Mouse (Mus musculus) neural tube, embryonic 11.5 days (tissue): ENCODE measurements around the gene RPS10-NUDT3. TPM values are rescaled to one million over a fixed set of nuclear protein-coding genes. Genes with fewer than 3 reads are reported as not detected.
"Not testable (repeated sequence)": the region's sequence is repeated elsewhere in the genome, so short reads cannot be mapped to it uniquely, and the experiment has no call there.

Experiments used
- ATAC-seq: fragments of 200-750 bp; cut with Nextera tagmentation; 2 replicates; pipeline ENCODE4 v1.8.0; 2017; ENCODE audit warnings: moderate number of reproducible peaks, mild to moderate bottlenecking, moderate TSS enrichment, moderate library complexity; ENCODE audit not compliant: insufficient read depth, low FRiP score, low TSS enrichment
- DNase-seq: peaks from one replicate; pipeline ENCODE4 v3.0.0-alpha.2; 2015; ENCODE audit warnings: low spot score
- H3K27ac ChIP-seq: fragments of 300-500 bp; sonication (generic); 2 replicates; pipeline ENCODE4 v1.5.1; 2014; ENCODE audit warnings: low read depth, mild to moderate bottlenecking, low read length
- H3K27me3 ChIP-seq: fragments of 300-500 bp; sonication (generic); 2 replicates; pipeline ENCODE4 v1.6.1; 2014; ENCODE audit warnings: mild to moderate bottlenecking, low read length, mixed read lengths; ENCODE audit not compliant: control insufficient read depth, insufficient read depth
- H3K36me3 ChIP-seq: fragments of 300-500 bp; sonication (generic); 2 replicates; pipeline ENCODE4 v1.6.1; 2014; ENCODE audit warnings: mild to moderate bottlenecking, low read length, moderate library complexity, mixed read lengths; ENCODE audit not compliant: control insufficient read depth, insufficient read depth
- H3K4me1 ChIP-seq: fragments of 300-500 bp; sonication (generic); 2 replicates; pipeline ENCODE4 v1.6.1; 2014; ENCODE audit warnings: low read length, mixed read lengths; ENCODE audit not compliant: control insufficient read depth, insufficient read depth
- H3K4me2 ChIP-seq: fragments of 300-500 bp; sonication (generic); 2 replicates; pipeline ENCODE4 v1.6.1; 2014; ENCODE audit warnings: low read depth, mild to moderate bottlenecking, moderate library complexity
- H3K4me3 ChIP-seq: fragments of 300-500 bp; sonication (generic); 2 replicates; pipeline ENCODE4 v1.5.1; 2014; ENCODE audit warnings: low read depth, low read length
- H3K9ac ChIP-seq: fragments of 300-500 bp; sonication (generic); 2 replicates; pipeline ENCODE4 v1.6.1; 2014; ENCODE audit warnings: mild to moderate bottlenecking, low read length
- H3K9me3 ChIP-seq: fragments of 300-500 bp; sonication (generic); 2 replicates; pipeline ENCODE4 v1.6.1; 2016; ENCODE audit warnings: low read length; ENCODE audit not compliant: control insufficient read depth
- WGBS: fragments of 180-500 bp; shearing (Covaris S2); extraction: QIAGEN DNeasy Blood & Tissue Kit; methylation state at CpG from one replicate; pipeline ENCODE4 v1.1.7; 2014; 5-methylcytosine and 5-hydroxymethylcytosine counted together
- polyA plus RNA-seq: library from polyadenylated mRNA; unstranded; fragments of >200 nt; fragmentation: Nextera tagmentation; extraction: Ambion mirVana; gene quantifications from 2 replicates; pipeline ENCODE4 v1.2.1, GENCODE M21; 2014

The RPS10-NUDT3 gene
- polyA plus RNA-seq, 1 experiment from 2014 or later = not detected

DNA sequence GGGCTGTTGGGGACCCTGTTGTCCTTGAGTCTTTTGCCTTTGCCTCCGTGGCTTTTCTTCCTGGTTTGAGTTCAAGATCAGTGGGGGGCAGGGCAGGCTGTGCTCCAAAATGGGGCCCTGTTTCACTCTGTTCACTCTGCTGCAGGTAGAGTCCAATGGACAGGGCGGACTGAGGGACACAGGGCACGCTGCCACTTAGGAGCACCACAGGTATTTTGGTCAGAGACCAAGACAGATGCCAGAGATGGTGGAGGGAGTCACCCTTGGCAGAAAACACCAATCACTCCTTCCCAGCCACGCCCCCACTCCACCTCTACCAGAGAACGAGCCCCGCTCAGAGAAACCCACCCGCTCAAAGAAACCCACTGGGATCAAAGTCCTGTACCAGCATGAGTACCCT, 10.8 kb upstream of the RPS10-NUDT3 start:
- Histone ChIP-seq H3K27ac (no peak overlapping the region), H3K4me2 (no peak overlapping the region)
- DNase-seq = no peak

GRCm38 (mm10) chr17:27644572-27644971, 9.6 kb upstream of the RPS10-NUDT3 start:
- H3K4me2 ChIP-seq = no peak overlapping the region
- no peaks in the 10 kb centered on the region for H3K27me3 ChIP-seq
- no peak overlapping the region for H3K4me3 ChIP-seq
- no peaks in the 10 kb centered on the region for H3K9me3 ChIP-seq
- ATAC-seq (no peak), DNase-seq (no peak)
- H3K36me3 ChIP-seq = no peaks in the 10 kb centered on the region
- H3K27ac ChIP-seq = no peak overlapping the region
- 49% methylated on average over 2 of the region's 2 CpGs for WGBS
- H3K4me1 ChIP-seq = peaks cover 9% of the 10 kb centered on the region
- no peak overlapping the region for H3K9ac ChIP-seq

More for the DNA sequence above, 10.8 kb upstream of the RPS10-NUDT3 start:
- Histone ChIP-seq H3K27me3 (no peaks in the 10 kb centered on the region), H3K36me3 (no peaks in the 10 kb centered on the region), H3K9me3 (no peaks in the 10 kb centered on the region), H3K4me1 (peaks cover 9% of the 10 kb centered on the region), H3K9ac (no peak overlapping the region), H3K4me3 (no peak overlapping the region)
- 41% methylated on average over 7 of the region's 7 CpGs for WGBS
- ATAC-seq = no peak

DNA sequence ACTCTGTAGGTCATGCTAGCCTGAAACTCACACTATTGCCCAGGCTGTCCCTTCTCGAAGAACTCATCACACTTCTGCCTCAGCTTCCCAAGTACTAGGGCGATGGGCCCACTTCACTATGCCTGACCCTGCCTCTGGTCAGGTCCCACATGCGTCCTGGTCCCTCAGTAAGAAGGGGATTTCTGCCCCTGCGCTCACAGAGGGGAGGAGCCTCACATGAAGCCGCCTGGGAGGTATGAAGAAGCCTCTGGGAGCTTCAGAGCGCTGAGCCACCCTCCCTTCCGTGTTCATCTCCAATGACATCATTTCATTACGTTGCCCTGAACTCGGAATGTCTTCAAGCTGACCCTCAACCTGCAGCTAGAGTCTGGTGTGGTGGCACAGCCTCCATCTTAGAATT, 8.7 kb upstream of the RPS10-NUDT3 start:
- no peak overlapping the region for H3K4me3 ChIP-seq
- no peak for ATAC-seq
- H3K9me3 ChIP-seq = no peaks in the 10 kb centered on the region
- no peak overlapping the region for H3K4me2 ChIP-seq
- no peaks in the 10 kb centered on the region for H3K36me3 ChIP-seq
- no peak overlapping the region for H3K27ac ChIP-seq
- no peak for DNase-seq
- H3K4me1 ChIP-seq = peaks cover 9% of the 10 kb centered on the region
- H3K9ac ChIP-seq = no peak overlapping the region
- H3K27me3 ChIP-seq = no peaks in the 10 kb centered on the region
- WGBS = 86% methylated on average over 9 of the region's 9 CpGs

- Histone ChIP-seq H3K9ac (peak overlapping the region; percentile 23; the same call in 1 of the 2 replicates), H3K27ac (peak overlapping the region; percentile 67), H3K4me3 (no peak overlapping the region), H3K4me2 (0 out of 2 replicates have a peak overlapping the region, but pooled peaks have one; percentile 8), H3K27me3 (no peaks in the 10 kb centered on the region), H3K4me1 (peaks cover 9% of the 10 kb centered on the region), H3K9me3 (no peaks in the 10 kb centered on the region), H3K36me3 (no peaks in the 10 kb centered on the region)
- 37% methylated on average over 6 of the region's 6 CpGs for WGBS
- 0 out of 2 replicates have a peak, but pooled peaks have one; percentile 43 for ATAC-seq
- peak; percentile 50 for DNase-seq
Observed at GRCm38 (mm10) chr17:27643101-27643500, 8.1 kb upstream of the RPS10-NUDT3 start.

GRCm38 (mm10) chr17:27642491-27643062, 7.6 kb upstream of the RPS10-NUDT3 start:
- Histone ChIP-seq H3K4me3 (no peak overlapping the region), H3K4me1 (peaks cover 9% of the 10 kb centered on the region), H3K36me3 (no peaks in the 10 kb centered on the region), H3K27ac (peak overlapping the region; percentile 67), H3K9me3 (no peaks in the 10 kb centered on the region), H3K4me2 (peak overlapping the region; percentile 8; the same call in 1 of the 2 replicates), H3K27me3 (no peaks in the 10 kb centered on the region), H3K9ac (peak overlapping the region; percentile 23)
- ATAC-seq = peak; percentile 88
- WGBS = 7% methylated on average over 12 of the region's 12 CpGs
- peak; percentile 75 for DNase-seq

- H3K9me3 ChIP-seq, DNase-seq, H3K27me3 ChIP-seq, H3K36me3 ChIP-seq, ATAC-seq, H3K4me2 ChIP-seq, H3K9ac ChIP-seq, H3K27ac ChIP-seq, H3K4me3 ChIP-seq: not testable (repeated sequence)
- H3K4me1 ChIP-seq = peaks cover 14% of the 10 kb centered on the region
- WGBS = 92% methylated on average over 6 of the region's 6 CpGs
Observed at GRCm38 (mm10) chr17:27639851-27640250, 4.8 kb upstream of the RPS10-NUDT3 start.

GRCm38 (mm10) chr17:27638921-27639332, 3.9 kb upstream of the RPS10-NUDT3 start:
- no peak for DNase-seq
- H3K4me2 ChIP-seq = no peak overlapping the region
- no peak for ATAC-seq
- H3K9me3 ChIP-seq = no peaks in the 10 kb centered on the region
- peaks cover 14% of the 10 kb centered on the region for H3K4me1 ChIP-seq
- no peaks in the 10 kb centered on the region; the same call in 1 of the 2 replicates for H3K36me3 ChIP-seq
- H3K4me3 ChIP-seq = no peak overlapping the region
- H3K9ac ChIP-seq = no peak overlapping the region
- H3K27ac ChIP-seq = no peak overlapping the region
- WGBS = 81% methylated on average over 20 of the region's 20 CpGs
- H3K27me3 ChIP-seq = no peaks in the 10 kb centered on the region

GRCm38 (mm10) chr17:27637333-27637732, 2.3 kb upstream of the RPS10-NUDT3 start:
- no peak for ATAC-seq
- H3K27me3 ChIP-seq = no peaks in the 10 kb centered on the region
- DNase-seq = no peak

More at GRCm38 (mm10) chr17:27637333-27637732, 2.3 kb upstream of the RPS10-NUDT3 start:
- no peak overlapping the region for H3K4me2 ChIP-seq
- no peak overlapping the region for H3K4me3 ChIP-seq
- H3K27ac ChIP-seq = no peak overlapping the region
- H3K36me3 ChIP-seq = peaks cover 5% of the 10 kb centered on the region; the same call in 1 of the 2 replicates
- 66% methylated on average over 9 of the region's 9 CpGs for WGBS
- H3K9me3 ChIP-seq = no peaks in the 10 kb centered on the region
- peaks cover 12% of the 10 kb centered on the region for H3K4me1 ChIP-seq
- H3K9ac ChIP-seq = no peak overlapping the region
